ENCODE assay signal across 12 mouse cellular contexts in genomic region chr19:21053597-21054544, GRCm38 (mm10).
DNase-seq lines count a peak whose midpoint lies in the region; ATAC-seq and TF ChIP-seq lines count a peak whose summit lies in the region.
"Had no signal": no experiment of that assay in that cellular context is flagged by ENCODE, and none has a peak within 500 bp of the region (broad histone marks: within the 10 kb centered on the region; RNA-seq: fewer than 3 reads in every experiment).

No protein-coding gene starts in this region.

- H3K27me3 ChIP-seq in neural tube, embryonic 11.5 days (ENCODE audit: control insufficient read depth, insufficient read depth, low read length), result no peaks in the 10 kb centered on the region
- no peaks in the 10 kb centered on the region for H3K27me3 ChIP-seq in forebrain, postnatal 0 days (ENCODE audit: insufficient read depth, low read length)
- H3K27me3 ChIP-seq: CH12.LX; liver, embryonic 15.5 days had no signal

- H3K27ac ChIP-seq in neural tube, embryonic 11.5 days (ENCODE audit: low read depth, low read length), result no peak overlapping the region
- no peak overlapping the region for H3K27ac ChIP-seq in forebrain, postnatal 0 days (ENCODE audit: low read depth, low read length)
- H3K27ac ChIP-seq: liver, embryonic 15.5 days had no signal

- intact Hi-C loops in gastrocnemius, postnatal 36 days (cut with DNase I), result no loop called here

- no peaks in the 10 kb centered on the region for H3K4me1 ChIP-seq in neural tube, embryonic 11.5 days (ENCODE audit: control insufficient read depth, insufficient read depth, low read length)
- no peaks in the 10 kb centered on the region for H3K4me1 ChIP-seq in forebrain, postnatal 0 days (ENCODE audit: insufficient read depth)

- no peak for DNase-seq in neural tube, embryonic 11.5 days (ENCODE audit: low spot score)
- no peak for DNase-seq in neural tube, embryonic 10.5 days (ENCODE audit: extremely low spot score, low spot score)
- DNase-seq in forebrain, postnatal 0 days, result peak; percentile 45
- no peak for DNase-seq in frontal cortex, adult 2 months (ENCODE audit: extremely low spot score in 1 of 2, low spot score in 1 of 2)
- no peak for DNase-seq in spleen, postnatal 14 days (ENCODE audit: low spot score in 2 of 2)
- no peak for DNase-seq in gastrocnemius, postnatal 36 days
- DNase-seq in lung, postnatal 25 days (ENCODE audit: low spot score), result no peak
- DNase-seq: kidney, postnatal 10 days had no signal

- H3K9ac ChIP-seq in neural tube, embryonic 11.5 days (ENCODE audit: low read length), result no peak overlapping the region
- no peak overlapping the region for H3K9ac ChIP-seq in forebrain, postnatal 0 days
- H3K9ac ChIP-seq: liver, embryonic 15.5 days had no signal

- no peaks in the 10 kb centered on the region for H3K36me3 ChIP-seq in neural tube, embryonic 11.5 days (ENCODE audit: control insufficient read depth, insufficient read depth, low read length)
- no peaks in the 10 kb centered on the region for H3K36me3 ChIP-seq in forebrain, postnatal 0 days (ENCODE audit: insufficient read depth)
- H3K36me3 ChIP-seq: liver, embryonic 15.5 days had no signal

- peak; percentile 53; the same call in 1 of the 2 replicates for ATAC-seq in neural tube, embryonic 11.5 days (ENCODE audit: insufficient read depth, low FRiP score, low TSS enrichment)
- peak; percentile 90 for ATAC-seq in forebrain, postnatal 0 days
- ATAC-seq in megakaryocyte progenitor cell, adult 5-6 weeks (replicated peaks; ENCODE audit: poor library complexity), result peak; percentile 57

- no peaks in the 10 kb centered on the region for H3K9me3 ChIP-seq in neural tube, embryonic 11.5 days (ENCODE audit: control insufficient read depth, low read length)
- no peaks in the 10 kb centered on the region for H3K9me3 ChIP-seq in forebrain, postnatal 0 days (ENCODE audit: low read length)
- H3K9me3 ChIP-seq: liver, embryonic 15.5 days had no signal

- TF ChIP-seq CTCF in forebrain, postnatal 0 days (IDR thresholded peaks at IDR 0.05; ENCODE audit: low read depth), result no peak

- 85% methylated on average over 11 of the region's 11 CpGs for WGBS in neural tube, embryonic 11.5 days
- 71% methylated on average over 11 of the region's 11 CpGs for WGBS in forebrain, postnatal 0 days

- no peak overlapping the region for H3K4me3 ChIP-seq in neural tube, embryonic 11.5 days (ENCODE audit: low read depth, low read length)
- H3K4me3 ChIP-seq in forebrain, postnatal 0 days (ENCODE audit: low read depth, low read length), result no peak overlapping the region
- H3K4me3 ChIP-seq: liver, embryonic 15.5 days; myocyte had no signal

- H3K4me2 ChIP-seq in neural tube, embryonic 11.5 days (ENCODE audit: low read depth), result no peak overlapping the region
- no peak overlapping the region for H3K4me2 ChIP-seq in forebrain, postnatal 0 days (ENCODE audit: low read depth)
- H3K4me2 ChIP-seq: liver, embryonic 15.5 days had no signal
